Mouse (Mus musculus): ENCODE data around the gene Gm11985.
"Not testable (repeated sequence)": the region's sequence is repeated elsewhere in the genome, so short reads cannot be mapped to it uniquely, and the experiment has no call there.

The Gm11985 gene
- long read RNA-seq, experiment 1 = 0 reads
- long read RNA-seq, experiment 2 = 0 reads

GRCm38 (mm10) chr11:7188469-7188868, at the start of gene Gm11985:
TSS of gene Gm11985 (minus strand) at chr11:7188569.
- intact Hi-C loops (cut with DNase I) = no loop called here

DNA sequence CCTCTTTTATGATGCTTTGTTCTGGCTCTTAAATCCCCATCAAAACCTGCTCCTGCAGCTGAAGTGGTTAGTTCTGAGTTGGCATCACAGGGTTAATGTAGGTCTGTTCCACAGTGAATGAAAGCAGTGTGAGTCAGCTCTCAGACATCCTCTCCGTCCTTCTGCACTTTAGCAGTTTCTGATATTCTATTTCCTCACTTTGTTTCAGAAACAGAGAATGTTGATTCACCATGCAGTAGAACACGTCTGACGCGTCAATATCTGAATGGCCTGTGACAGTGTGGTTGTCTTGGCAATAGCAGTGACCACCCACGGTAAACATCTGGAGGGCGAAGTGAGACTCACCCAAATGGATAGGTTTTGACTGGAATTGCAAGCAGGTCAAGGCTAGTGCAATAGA, 49.3 kb upstream of the Gm11985 start:
- intact Hi-C loops (cut with DNase I) = no loop called here

DNA sequence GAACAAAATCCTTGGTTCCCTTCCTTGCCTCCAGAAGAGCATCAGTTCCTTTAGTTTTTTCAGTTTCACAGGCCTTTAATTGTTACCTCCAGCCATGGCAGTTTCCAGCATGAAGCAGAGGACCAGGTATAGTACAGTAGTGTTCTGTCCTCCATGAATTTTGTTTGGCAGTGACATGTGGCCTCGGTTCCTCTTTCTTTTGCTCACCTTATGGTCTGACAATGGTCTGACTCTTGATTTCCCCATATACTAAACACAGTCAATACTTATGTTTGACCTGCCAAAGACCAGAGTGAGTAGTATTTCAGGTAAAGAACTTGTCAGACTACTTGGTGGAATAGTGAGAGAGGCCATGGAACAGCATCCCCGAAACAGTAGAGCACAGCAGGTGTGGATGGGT, 48.4 kb upstream of the Gm11985 start:
- intact Hi-C loops (cut with DNase I) = no loop called here

GRCm38 (mm10) chr11:7234981-7235609, 46.7 kb upstream of the Gm11985 start:
- intact Hi-C loops (cut with DNase I) = no loop called here

DNA sequence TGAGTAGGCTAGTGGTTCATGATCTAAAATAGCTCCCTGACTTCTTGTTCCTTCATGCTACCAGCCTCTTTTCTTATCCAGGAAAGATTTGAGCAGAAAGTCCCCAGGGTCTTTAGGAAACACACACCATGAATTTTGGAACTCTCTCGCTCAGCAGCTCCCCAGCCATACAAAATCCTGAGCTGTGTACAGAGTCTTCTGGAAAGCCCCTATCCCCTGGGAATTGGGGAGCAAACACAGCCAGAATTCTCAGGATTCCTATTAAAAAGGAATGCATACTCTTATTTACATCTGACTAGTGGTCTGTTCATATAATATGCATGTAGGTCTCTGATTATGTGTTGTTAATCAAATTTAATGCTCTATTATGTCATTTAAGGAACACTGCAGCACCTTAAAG, 46.1 kb upstream of the Gm11985 start:
- intact Hi-C loops (cut with DNase I) = no loop called here

DNA sequence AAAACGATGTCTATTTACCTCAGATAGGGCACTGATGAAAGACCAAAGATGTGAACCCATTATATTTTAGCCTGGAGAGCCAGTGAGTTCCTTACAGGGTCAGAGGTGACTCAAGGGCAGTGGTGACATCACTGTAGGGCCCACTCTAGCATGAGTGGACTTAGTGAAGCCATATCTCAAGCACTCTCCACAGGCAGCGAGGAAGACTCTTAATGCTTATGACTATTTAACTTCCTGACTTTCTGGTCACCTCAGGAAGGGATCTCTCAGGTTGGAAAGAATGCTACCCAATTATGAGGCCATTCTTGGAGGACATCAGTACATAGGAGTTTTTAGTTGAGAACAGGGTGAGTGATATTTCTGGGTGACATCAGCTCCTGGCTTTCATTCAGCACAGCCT, 45.0 kb upstream of the Gm11985 start:
- intact Hi-C loops (cut with DNase I) = no loop called here

DNA sequence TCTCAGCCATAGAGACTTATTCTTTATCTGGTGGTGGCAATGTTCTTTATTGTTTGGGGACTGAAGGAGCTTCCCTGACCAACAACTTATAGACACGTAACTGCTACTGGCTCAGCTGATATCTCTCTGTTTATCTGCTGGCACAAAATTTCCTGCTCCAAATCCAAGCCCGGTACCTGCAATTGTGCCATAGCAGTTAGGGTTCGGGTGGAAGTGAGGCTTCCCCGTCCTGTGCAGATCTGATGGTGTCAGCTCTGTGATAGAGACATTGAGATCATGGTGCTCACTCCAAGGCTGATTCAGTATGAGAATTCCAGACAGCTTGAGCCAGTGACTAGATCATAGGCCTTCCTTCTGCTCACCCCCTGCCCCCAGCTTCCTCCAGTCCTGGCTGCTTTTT, 43.6 kb upstream of the Gm11985 start:
- intact Hi-C loops (cut with DNase I) = no loop called here

DNA sequence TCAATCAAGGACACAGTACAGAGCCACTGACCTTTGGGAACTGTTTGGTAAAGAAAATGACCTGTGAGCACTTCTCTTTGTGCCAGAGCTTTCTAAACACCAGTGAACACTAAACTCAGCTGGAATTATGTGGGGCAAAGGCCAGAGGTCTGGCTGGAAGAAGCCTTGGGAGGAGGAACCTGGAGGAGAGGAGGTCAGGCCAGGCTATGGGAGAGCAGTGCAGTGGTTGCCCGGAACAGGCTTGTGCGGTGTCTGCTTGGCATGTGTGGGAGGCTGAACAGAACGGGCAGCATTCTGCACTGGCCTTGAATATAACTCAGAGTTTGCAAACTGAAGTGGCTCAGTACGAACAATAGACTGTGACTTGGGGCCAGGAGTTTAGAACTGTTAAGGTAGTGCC, 41.6 kb upstream of the Gm11985 start:
- intact Hi-C loops (cut with DNase I) = no loop called here

DNA sequence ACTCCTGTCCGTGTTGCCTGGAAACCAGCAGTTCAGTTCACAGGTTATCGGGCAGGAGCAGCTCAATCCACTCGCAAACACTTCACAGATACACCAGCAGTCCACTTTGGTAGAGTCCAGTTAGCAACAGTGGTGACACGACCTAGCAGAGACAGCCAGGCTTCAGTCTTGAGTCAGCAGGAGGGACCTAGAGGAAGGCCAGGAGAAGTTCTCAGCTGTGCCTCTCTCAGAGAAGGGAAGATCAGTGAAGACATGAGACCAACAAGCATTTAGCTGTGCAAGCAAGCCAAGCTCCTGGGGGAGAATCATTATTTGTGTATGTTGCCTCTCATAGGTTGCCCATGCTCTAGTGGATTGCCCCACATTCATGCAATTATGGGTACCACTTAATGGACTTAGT, 39.7 kb upstream of the Gm11985 start:
- intact Hi-C loops (cut with DNase I) = no loop called here

DNA sequence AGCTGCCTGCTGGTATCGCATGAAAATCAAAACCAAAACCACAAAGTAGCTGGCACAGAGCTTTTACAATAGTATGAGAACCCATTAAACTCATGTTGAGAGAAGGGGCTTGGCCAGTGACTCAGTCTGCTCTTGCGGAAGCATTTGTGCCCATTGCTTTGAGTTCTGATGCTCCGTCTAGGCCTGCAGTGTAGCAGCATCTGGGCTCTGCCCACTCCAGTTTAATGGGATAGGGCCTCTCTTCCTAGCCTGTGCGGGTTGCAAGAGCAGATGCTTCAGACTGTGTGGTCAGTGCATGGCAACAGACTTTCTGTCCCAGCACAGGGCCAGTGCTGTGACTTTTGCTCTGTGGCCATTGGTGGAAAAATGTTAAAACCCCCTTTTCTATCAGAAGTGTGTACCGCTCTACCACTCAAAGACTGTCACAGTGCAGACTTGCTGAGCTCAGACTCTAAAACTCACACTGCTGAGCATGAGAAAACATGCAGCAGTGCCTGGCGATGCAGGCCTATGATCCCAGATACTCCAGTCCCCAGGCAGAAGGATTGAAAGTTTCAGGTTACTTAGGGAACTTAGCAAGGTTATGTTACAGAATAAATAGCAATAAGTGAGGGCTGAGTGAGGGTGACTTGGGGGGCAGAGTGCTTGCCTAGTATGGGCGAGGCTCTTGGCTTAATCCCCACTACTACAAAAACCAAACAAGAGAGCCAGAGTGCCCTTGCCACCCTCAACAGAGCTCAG, 38.6 kb upstream of the Gm11985 start:
- intact Hi-C loops (cut with DNase I) = no loop called here

DNA sequence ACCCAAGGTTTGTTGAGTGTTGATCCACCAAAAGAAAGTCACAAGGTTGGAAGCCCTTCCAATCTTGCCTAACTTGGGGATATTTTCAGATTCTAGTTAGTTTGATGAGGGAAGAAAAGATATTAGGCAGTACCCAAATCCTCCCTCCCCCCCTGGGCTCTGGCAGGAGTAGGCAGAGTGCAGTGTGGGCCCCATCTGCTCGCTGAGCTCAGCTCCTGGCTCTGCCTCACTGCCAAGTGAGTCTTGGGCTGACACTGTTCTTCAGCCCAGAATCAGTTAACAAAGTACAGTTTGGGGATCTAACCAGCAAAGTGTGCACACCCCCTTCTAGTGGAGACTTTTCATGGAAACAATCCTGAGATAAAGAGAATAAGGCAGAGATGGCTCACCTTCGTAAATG, 37.8 kb upstream of the Gm11985 start:
- intact Hi-C loops (cut with DNase I) = no loop called here

GRCm38 (mm10) chr11:7221826-7222225, 33.5 kb upstream of the Gm11985 start:
- intact Hi-C loops (cut with DNase I) = not testable (repeated sequence)

DNA sequence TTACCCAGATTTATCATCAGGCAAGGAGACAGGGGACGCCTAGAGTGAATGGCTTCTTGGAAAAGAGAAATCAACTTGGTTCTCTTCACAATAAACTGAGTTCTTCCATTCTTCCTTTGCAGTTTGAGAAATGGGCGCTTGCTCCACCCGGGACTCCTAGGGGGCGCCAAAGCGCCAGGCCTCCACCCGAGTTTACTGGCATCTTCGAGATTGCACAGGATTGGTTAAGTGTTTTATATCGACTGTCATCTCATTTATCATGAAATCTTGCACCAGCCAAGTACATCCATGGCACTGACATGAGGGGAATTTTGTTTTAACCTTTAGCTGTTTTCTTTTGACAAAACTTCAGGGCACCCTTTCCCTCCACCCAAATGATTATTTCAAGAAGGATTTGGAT, 27.3 kb upstream of the Gm11985 start:
- intact Hi-C loops (cut with DNase I) = loop anchor here (10.0 kb wide), 1 partner anchor 919 kb away; no protein-coding TSS in a partner anchor

DNA sequence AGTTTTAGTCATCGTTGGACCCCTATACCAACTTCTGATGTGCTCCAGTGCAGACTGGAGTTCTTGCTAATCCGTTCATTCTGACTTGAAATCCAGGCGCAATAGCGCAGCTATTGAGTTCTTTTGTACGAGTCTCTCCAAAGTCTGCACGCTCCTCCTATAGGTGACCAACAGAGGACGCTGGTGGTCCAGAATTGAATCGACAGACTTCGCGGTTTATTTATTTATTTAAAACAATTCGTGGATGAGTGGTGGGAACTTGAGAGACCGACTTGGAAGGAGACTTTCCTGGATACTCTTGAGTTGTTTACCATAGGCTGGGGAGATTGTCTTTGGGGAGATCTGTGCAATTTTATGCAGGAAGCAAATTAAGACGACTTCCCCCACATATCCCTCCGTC, 26.4 kb upstream of the Gm11985 start:
- intact Hi-C loops (cut with DNase I) = loop anchor here (5.0 to 10.0 kb wide), 4 partner anchors 353 to 1193 kb away; no protein-coding TSS in a partner anchor

GRCm38 (mm10) chr11:7214342-7214660, 25.9 kb upstream of the Gm11985 start:
- intact Hi-C loops (cut with DNase I) = loop anchor here (5.0 to 10.0 kb wide), 4 partner anchors 353 to 1193 kb away; no protein-coding TSS in a partner anchor

DNA sequence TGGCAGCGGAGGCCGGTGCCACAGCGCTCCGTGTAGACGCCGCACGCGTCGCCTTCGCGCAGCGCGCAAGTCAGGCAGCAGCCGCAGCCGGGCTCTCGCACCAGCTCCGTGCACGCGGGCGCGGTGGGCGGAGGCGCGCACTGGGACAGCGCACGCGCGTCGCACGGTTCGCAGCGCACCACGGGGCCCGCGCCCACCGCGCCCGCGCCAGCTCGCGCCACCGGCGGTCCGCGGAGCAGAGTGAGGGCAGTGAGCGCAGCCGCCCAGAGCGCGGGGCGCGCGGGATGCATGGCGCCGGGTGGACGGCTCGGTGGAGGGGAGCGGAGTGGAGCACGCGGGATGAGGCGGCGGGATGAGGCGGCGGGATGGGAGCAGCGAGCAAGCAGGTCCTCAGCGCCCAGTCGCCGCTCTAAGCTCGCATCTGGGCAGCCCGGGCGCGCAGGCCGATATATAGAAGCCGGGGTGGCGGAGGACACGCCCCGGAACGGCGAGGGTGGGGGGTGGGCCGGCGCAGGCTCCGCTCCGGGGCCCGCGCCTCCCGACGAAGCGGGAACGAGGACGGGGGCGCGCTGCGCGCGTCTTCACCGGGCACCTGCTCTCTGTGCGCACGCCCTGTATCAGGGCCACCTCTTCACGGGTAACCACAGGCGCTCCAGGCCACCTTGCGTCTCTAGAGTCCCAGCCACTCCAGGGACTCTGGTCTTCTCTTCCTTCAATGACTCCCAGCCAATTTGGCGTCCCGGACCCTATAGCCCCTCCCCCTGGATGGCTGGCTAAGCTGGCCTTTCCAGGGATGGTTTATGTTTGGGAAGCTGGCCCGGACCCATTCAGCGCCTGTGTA, 25.4 kb upstream of the Gm11985 start, which contains the start of gene Igfbp3:
Gene Igfbp3 (minus strand): TSS at position 423 of the 841 bp plus-strand sequence.
- intact Hi-C loops (cut with DNase I) = loop anchor here (5.0 to 10.0 kb wide), 4 partner anchors 354 to 1194 kb away; no protein-coding TSS in a partner anchor

GRCm38 (mm10) chr11:7213161-7213500, 24.8 kb upstream of the Gm11985 start:
- intact Hi-C loops (cut with DNase I) = loop anchor here (5.0 to 10.0 kb wide), 4 partner anchors 354 to 1194 kb away; no protein-coding TSS in a partner anchor

GRCm38 (mm10) chr11:7212126-7212798, 23.9 kb upstream of the Gm11985 start:
- intact Hi-C loops (cut with DNase I) = loop anchor here (5.0 to 10.0 kb wide), 4 partner anchors 355 to 1195 kb away; no protein-coding TSS in a partner anchor

GRCm38 (mm10) chr11:7211211-7211610, 22.8 kb upstream of the Gm11985 start:
- intact Hi-C loops (cut with DNase I) = loop anchor here (2.0 to 10.0 kb wide), 6 partner anchors 356 to 1196 kb away; no protein-coding TSS in a partner anchor

- intact Hi-C loops (cut with DNase I) = loop anchor here (2.0 to 10.0 kb wide), 6 partner anchors 357 to 1197 kb away; no protein-coding TSS in a partner anchor
Measured at GRCm38 (mm10) chr11:7210343-7210742, 22.0 kb upstream of the Gm11985 start.

GRCm38 (mm10) chr11:7203846-7204245, 15.5 kb upstream of the Gm11985 start:
- intact Hi-C loops (cut with DNase I) = no loop called here
